Mouse (Mus musculus) embryonic facial prominence, embryonic 11.5 days (tissue): ENCODE results near the gene Ascl3. TPM values are rescaled to one million over a fixed set of nuclear protein-coding genes. Genes with fewer than 3 reads are reported as not detected.

ENCODE experiments used
- ATAC-seq: fragments of 200-750 bp; cut with Nextera tagmentation; replicated peaks from 2 replicates; pipeline ENCODE4 v1.8.0; 2017; ENCODE audit warnings: low read depth; ENCODE audit not compliant: insufficient number of reproducible peaks, low FRiP score, low TSS enrichment
- DNase-seq: peaks from one replicate; pipeline ENCODE4 v3.0.0-alpha.2; 2015; ENCODE audit warnings: low spot score
- H3K27ac ChIP-seq: fragments of 300-500 bp; sonication (generic); replicated peaks from 2 replicates; pipeline ENCODE4 v1.5.1; 2014; ENCODE audit warnings: mild to moderate bottlenecking, low read depth, low read length, control low read depth
- H3K27me3 ChIP-seq: fragments of 300-500 bp; sonication (generic); 2 replicates; pipeline ENCODE4 v1.6.1; 2014; ENCODE audit warnings: mild to moderate bottlenecking, low read length, moderate library complexity, mixed read lengths; ENCODE audit not compliant: control insufficient read depth, insufficient read depth
- H3K36me3 ChIP-seq: fragments of 300-500 bp; sonication (generic); replicated peaks from 2 replicates; pipeline ENCODE4 v1.6.1; 2014; ENCODE audit warnings: low read depth, mild to moderate bottlenecking, low read length, moderate library complexity, mixed read lengths; ENCODE audit not compliant: control insufficient read depth, insufficient read depth
- H3K4me1 ChIP-seq: fragments of 300-500 bp; sonication (generic); 2 replicates; pipeline ENCODE4 v1.6.1; 2014; ENCODE audit warnings: low read length, mixed read lengths; ENCODE audit not compliant: control insufficient read depth, insufficient read depth
- H3K4me2 ChIP-seq: fragments of 300-500 bp; sonication (generic); 2 replicates; pipeline ENCODE4 v1.6.1; 2014; ENCODE audit warnings: low read depth, mild to moderate bottlenecking, control low read depth, low read length, moderate library complexity
- H3K4me3 ChIP-seq: fragments of 300-500 bp; sonication (generic); 2 replicates; pipeline ENCODE4 v1.5.1; 2014; ENCODE audit warnings: low read depth, low read length, control low read depth
- H3K9ac ChIP-seq: fragments of 300-500 bp; sonication (generic); replicated peaks from 2 replicates; pipeline ENCODE4 v1.6.1; 2014; ENCODE audit warnings: mild to moderate bottlenecking, control low read depth, low read length
- H3K9me3 ChIP-seq: fragments of 300-500 bp; sonication (generic); replicated peaks from 2 replicates; pipeline ENCODE4 v1.6.1; 2016; ENCODE audit warnings: mild to moderate bottlenecking, low read length, inconsistent platforms, mixed read lengths; ENCODE audit not compliant: control insufficient read depth
- WGBS: fragments of 180-500 bp; shearing (Covaris S2); extraction: QIAGEN DNeasy Blood & Tissue Kit; methylation state at CpG from one replicate; pipeline ENCODE4 v1.1.7; 2014; 5-methylcytosine and 5-hydroxymethylcytosine counted together
- polyA plus RNA-seq: library from polyadenylated mRNA; unstranded; fragments of >200 nt; fragmentation: Nextera tagmentation; extraction: Ambion mirVana; gene quantifications from 2 replicates; pipeline ENCODE4 v1.2.1, GENCODE M21; 2014

Ascl3 gene
- polyA plus RNA-seq, 1 experiment from 2014 or later, result not detected

DNA sequence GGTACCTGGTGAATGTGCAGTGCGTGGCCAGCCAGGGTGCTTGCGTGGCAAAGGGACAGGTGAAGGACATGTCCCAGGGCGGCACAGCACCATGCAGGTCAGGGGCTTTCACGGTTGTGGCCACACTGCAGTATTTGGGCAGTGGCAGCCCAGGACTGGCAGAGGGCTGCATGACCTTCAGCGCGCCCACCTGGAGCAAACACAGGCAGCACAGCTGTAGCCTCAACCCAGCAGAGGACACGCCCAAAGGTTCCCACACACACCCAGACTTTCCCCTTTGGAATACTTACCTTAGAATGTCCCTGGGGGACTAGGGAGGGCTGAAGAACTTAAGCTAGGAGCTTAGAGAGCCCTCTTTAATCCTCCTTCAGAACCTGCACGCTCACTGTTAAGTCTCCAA is 8.4 kb downstream of the Ascl3 start:
- Histone ChIP-seq H3K4me1 (no peaks in the 10 kb centered on the region), H3K27me3 (no peaks in the 10 kb centered on the region), H3K4me3 (no peak overlapping the region), H3K36me3 (no peaks in the 10 kb centered on the region), H3K9ac (no peak overlapping the region), H3K9me3 (no peaks in the 10 kb centered on the region), H3K4me2 (no peak overlapping the region), H3K27ac (no peak overlapping the region)
- ATAC-seq, result no peak
- WGBS, result 93% methylated on average over 8 of the region's 8 CpGs
- DNase-seq, result no peak

- ATAC-seq (no peak), DNase-seq (peak; percentile 17)
- no peak overlapping the region for H3K4me2 ChIP-seq
- H3K27ac ChIP-seq, result no peak overlapping the region
- no peaks in the 10 kb centered on the region for H3K4me1 ChIP-seq
- no peaks in the 10 kb centered on the region for H3K27me3 ChIP-seq
- no peaks in the 10 kb centered on the region for H3K9me3 ChIP-seq
- H3K36me3 ChIP-seq, result no peaks in the 10 kb centered on the region
- no peak overlapping the region for H3K4me3 ChIP-seq
- no peak overlapping the region for H3K9ac ChIP-seq
- WGBS, result 91% methylated on average over 2 of the region's 2 CpGs
Observed at GRCm38 (mm10) chr7:109722618-109723017, 8.9 kb downstream of the Ascl3 start.

DNA sequence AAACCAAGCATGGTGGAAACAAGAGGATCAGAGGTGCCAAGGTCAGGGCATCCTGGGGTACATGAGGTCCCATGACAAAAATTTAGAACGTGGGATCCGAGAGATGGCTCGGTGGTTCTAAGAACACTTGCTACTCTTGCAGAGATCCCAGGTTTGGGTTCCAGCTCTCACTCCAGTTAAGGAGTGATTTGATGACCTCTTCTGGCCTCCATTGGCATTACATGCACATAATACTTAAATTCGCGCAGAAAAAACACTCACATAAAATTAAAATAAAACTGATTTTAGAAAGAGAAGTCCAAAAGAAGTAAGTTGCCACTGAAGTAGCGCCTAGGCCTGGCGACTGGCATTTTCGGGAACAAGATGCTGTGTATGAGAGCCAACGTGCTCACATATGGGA is 12.2 kb downstream of the Ascl3 start:
- no peak for ATAC-seq
- H3K4me1 ChIP-seq, result no peaks in the 10 kb centered on the region
- H3K27ac ChIP-seq, result no peak overlapping the region
- H3K27me3 ChIP-seq, result no peaks in the 10 kb centered on the region
- no peak overlapping the region for H3K4me2 ChIP-seq
- no peaks in the 10 kb centered on the region for H3K9me3 ChIP-seq
- no peak overlapping the region for H3K9ac ChIP-seq
- H3K36me3 ChIP-seq, result no peaks in the 10 kb centered on the region
- 61% methylated on average over 9 of the region's 9 CpGs for WGBS
- H3K4me3 ChIP-seq, result no peak overlapping the region
- peak; percentile 70 for DNase-seq

DNA sequence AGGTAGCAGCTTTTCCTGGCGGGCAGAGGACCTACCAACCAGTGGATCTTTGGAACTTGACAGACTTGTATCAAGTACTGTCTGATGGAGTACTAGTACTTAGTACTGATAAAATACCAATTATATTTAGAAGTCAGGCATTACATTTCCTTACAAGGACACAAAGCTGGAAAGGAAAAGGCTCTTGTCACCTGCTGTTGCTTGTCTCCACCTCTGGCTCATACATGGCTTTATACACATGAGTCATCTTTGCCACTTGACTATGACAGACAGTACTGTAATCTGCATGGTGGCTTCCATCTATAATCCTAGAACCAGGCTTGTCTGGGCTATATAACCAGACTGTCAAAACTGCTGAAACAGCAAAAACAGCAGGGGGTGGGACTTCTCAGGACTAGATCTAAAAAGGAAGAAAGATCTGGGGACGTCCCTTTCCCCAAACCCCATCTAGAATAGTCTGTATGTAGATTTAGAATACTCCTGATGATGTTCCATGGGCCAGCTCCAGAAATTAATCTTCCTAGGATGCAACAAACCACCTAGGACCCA is 18.0 kb downstream of the Ascl3 start:
- H3K9ac ChIP-seq, result no peak overlapping the region
- H3K4me2 ChIP-seq, result no peak overlapping the region
- WGBS, result 82% methylated on average over 2 of the region's 2 CpGs
- no peak for DNase-seq
- no peak overlapping the region for H3K27ac ChIP-seq
- H3K4me3 ChIP-seq, result no peak overlapping the region
- H3K27me3 ChIP-seq, result no peaks in the 10 kb centered on the region
- no peak for ATAC-seq
- H3K9me3 ChIP-seq, result no peaks in the 10 kb centered on the region
- H3K4me1 ChIP-seq, result no peaks in the 10 kb centered on the region
- no peaks in the 10 kb centered on the region for H3K36me3 ChIP-seq

- Histone ChIP-seq H3K4me3 (no peak overlapping the region), H3K36me3 (no peaks in the 10 kb centered on the region), H3K9ac (no peak overlapping the region), H3K9me3 (no peaks in the 10 kb centered on the region), H3K27me3 (no peaks in the 10 kb centered on the region), H3K27ac (no peak overlapping the region), H3K4me1 (no peaks in the 10 kb centered on the region), H3K4me2 (no peak overlapping the region)
- WGBS, result 91% methylated on average over 7 of the region's 7 CpGs
- no peak for ATAC-seq
- no peak for DNase-seq
Observed at GRCm38 (mm10) chr7:109712198-109712597, 19.3 kb downstream of the Ascl3 start.

DNA sequence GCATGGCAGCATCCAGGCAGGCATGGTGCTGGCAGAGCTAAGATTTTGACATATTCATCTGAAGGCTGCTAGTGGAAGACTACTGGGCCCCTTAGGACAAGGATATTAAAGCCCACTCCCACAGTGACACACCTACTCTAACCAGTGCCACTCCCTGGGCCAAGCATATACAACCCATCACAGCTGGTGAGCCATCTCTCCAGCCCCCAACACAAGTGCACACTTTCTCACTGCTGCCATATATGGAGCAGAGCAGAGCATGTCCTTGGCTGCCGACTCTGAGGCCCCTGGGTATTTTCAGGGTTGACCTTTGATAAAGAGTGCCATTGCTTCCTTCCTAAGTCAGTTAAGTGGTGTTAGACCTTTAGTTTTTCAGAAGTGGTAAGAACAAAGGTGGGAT is 21.5 kb downstream of the Ascl3 start:
- DNase-seq (no peak), ATAC-seq (no peak)
- Histone ChIP-seq H3K4me1 (no peaks in the 10 kb centered on the region), H3K4me3 (no peak overlapping the region), H3K27ac (no peak overlapping the region), H3K27me3 (no peaks in the 10 kb centered on the region), H3K36me3 (no peaks in the 10 kb centered on the region), H3K9me3 (no peaks in the 10 kb centered on the region), H3K4me2 (no peak overlapping the region), H3K9ac (no peak overlapping the region)
- 66% methylated on average over 1 of the region's 1 CpGs for WGBS

DNA sequence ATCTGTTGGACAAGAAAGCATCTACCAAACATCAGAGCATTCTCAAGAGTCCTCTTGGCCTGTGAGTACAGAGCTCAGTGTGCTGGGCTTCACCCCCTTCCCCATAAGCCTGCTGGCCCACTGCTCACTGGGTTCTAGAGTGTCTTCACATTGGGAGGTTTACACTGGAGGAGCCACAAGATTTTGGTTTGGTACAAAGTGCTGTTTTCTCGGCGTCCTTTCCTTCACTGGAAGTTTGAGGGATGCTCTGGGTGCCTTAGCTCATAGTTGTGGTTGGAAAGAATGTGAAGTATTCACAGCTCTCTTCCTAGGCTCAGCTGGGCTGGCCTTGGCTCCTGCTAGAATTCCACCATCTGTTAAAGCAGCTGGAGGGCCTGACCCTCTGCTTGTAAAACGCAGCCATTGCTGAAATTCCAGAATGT is 22.6 kb downstream of the Ascl3 start:
- Histone ChIP-seq H3K4me3 (no peak overlapping the region), H3K36me3 (no peaks in the 10 kb centered on the region), H3K27ac (no peak overlapping the region), H3K27me3 (no peaks in the 10 kb centered on the region), H3K4me2 (no peak overlapping the region), H3K9me3 (no peaks in the 10 kb centered on the region), H3K9ac (no peak overlapping the region), H3K4me1 (no peaks in the 10 kb centered on the region)
- ATAC-seq (no peak), DNase-seq (peak; percentile 35)
- WGBS, result 45% methylated on average over 3 of the region's 3 CpGs

- Histone ChIP-seq H3K4me2 (no peak overlapping the region), H3K4me3 (no peak overlapping the region), H3K27me3 (no peaks in the 10 kb centered on the region), H3K9me3 (no peaks in the 10 kb centered on the region), H3K9ac (no peak overlapping the region), H3K36me3 (no peaks in the 10 kb centered on the region), H3K4me1 (no peaks in the 10 kb centered on the region), H3K27ac (no peak overlapping the region)
- DNase-seq, result peak; percentile 56
- WGBS, result 54% methylated on average over 4 of the region's 4 CpGs
- no peak for ATAC-seq
Observed at GRCm38 (mm10) chr7:109707023-109707785, 24.3 kb downstream of the Ascl3 start.
